Mouse (Mus musculus): ENCODE measurements around the gene Olfr91.

Olfr91 gene

DNA sequence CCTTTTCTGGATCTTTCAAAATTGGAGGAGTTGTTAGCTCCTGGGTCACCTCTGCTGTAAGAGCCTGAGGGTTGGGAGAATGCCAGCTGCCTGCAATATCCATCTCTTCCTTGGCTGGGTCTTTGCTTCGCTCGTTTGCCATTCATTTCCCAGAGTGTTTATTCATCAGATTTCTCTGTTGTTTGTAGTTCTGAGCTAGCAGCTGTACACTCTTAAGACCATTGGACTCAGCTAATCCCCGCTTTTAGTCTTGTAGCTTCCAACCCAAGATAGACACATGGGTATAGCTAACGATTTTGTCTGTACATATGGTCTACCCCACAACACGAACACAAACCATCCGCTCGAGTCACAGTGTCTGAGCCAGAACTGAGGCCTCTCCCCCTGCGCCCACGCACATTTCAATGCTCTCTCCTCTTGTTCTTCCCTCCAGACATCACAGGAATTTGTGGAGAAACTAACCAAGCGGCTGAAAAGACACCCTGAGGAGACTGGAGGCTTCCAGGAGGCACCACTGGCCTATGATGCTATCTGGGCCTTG is 35.9 kb downstream of the Olfr91 start:
- DNase-seq (ENCODE audit: low spot score in 2 of 2), result no peak

DNA sequence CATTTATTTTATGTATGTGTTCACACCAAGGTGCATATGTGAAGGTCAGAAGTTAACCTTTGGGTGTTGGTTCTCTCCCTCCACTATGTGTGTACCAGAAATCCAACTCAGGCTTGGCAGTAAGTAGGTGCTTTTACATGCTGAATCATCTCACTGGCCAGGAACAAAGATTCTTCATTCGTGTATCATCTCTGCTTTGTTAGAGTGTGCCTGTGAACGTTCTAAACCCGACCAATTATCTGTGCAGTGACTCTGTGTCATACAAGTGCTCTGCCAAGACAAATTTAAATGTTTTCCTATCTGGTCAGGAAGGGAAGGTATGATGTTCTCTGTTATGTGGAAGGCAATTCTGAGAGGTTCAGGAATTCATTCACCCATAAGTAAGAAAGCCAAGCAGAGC is 36.6 kb downstream of the Olfr91 start:
- DNase-seq (ENCODE audit: low spot score in 2 of 2), result no peak

GRCm38 (mm10) chr17:37056957-37057356 is 41.1 kb downstream of the Olfr91 start:
- no peak for DNase-seq (ENCODE audit: low spot score in 2 of 2)

DNA sequence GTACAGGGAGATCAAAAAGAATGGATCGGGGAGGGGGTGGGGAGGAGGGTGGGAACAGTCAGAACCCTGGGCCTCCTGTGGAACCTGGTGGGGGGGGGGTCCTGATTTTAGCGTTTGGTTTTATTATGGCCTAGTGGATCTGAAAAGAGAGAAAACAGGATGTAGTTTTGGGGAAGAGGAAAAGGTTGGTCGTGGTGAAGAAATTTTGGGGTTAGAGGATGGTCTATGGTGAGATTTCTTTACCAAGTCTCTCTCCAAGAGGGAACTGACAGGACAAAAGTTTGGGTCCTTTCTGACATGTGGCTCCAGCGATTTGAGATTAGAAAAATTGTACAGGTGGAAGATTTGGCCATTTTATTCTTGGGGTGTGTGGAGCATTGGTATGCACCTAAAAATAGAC is 46.3 kb downstream of the Olfr91 start:
- no peak for DNase-seq (ENCODE audit: low spot score in 2 of 2)

DNA sequence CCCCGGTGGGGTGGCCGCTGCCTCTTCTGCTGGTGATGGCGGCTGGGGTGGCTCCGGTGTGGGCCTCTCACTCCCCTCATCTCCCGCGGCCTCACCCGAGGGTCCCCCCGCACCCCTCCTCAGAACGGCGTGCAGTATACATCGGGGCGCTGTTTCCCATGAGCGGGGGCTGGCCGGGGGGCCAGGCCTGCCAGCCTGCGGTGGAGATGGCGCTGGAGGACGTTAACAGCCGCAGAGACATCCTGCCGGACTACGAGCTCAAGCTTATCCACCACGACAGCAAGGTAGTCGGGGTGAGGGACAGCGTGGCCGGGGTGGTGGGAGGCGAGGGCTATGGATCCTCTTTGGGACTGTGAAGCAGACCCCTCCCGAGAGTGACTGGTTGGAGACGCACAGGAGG is 47.2 kb downstream of the Olfr91 start:
- no peak for DNase-seq (ENCODE audit: low spot score in 2 of 2)

DNA sequence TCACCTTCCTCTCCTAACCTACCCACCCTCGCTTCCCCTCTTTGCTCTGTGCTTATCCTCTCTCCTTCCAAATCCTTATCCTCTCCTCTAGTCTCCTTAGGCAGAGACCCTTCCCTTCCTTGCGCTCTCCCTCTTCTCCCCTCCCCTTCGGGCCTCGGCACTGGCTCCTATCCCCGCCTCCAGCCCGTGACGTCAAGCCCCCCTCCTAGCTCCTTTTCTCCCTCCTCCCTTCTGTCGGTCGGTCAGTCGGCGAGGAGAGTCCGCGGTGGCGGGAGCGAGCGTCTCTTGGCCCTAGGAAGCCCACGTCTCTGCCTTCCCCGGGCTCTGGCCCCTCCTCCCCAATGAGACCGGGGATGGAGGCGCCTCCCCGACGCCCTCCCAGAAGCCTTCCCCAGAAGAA is 47.7 kb downstream of the Olfr91 start:
- peak in 1 of 2 experiments; percentile 17 for DNase-seq (ENCODE audit: low spot score in 2 of 2)

- peak; percentile 22 to 52 for DNase-seq (ENCODE audit: low spot score in 2 of 2)
These were observed 48.3 kb downstream of the Olfr91 start for GRCm38 (mm10) chr17:37049570-37050310.

- peak in 1 of 2 experiments; percentile 9 for DNase-seq (ENCODE audit: low spot score in 2 of 2)
These were observed 49.7 kb downstream of the Olfr91 start for GRCm38 (mm10) chr17:37048383-37048782.

- DNase-seq (ENCODE audit: low spot score in 2 of 2), result no peak
These were observed 50.1 kb downstream of the Olfr91 start for GRCm38 (mm10) chr17:37047981-37048380.

DNA sequence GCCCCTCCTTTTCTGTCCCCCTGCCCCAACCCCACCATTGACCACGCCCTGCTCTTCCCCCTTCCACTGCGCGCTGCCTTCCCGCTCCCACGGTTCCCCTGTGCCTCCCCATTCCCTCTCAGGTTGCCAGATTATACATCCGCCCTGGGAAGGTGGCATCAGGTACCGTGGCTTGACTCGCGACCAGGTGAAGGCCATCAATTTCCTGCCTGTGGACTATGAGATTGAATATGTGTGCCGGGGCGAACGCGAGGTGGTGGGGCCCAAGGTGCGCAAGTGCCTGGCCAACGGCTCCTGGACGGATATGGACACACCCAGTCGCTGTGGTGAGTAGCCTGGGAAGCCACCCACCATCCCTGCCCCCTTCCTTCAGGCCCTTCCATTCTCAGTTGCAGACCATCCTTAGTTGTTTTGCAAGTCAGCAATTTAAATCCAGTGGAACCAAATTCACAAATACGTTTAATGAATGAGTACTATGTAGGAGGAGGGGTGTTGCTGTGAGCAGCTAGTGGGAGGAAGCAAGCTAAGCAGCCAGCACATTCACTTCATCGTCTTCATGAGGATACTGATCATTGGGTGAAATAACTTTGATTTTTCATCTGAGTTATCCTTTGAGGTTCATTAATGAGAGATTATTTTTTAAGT is 50.6 kb downstream of the Olfr91 start:
- peak; percentile 5 to 19 for DNase-seq (ENCODE audit: low spot score in 2 of 2)

DNA sequence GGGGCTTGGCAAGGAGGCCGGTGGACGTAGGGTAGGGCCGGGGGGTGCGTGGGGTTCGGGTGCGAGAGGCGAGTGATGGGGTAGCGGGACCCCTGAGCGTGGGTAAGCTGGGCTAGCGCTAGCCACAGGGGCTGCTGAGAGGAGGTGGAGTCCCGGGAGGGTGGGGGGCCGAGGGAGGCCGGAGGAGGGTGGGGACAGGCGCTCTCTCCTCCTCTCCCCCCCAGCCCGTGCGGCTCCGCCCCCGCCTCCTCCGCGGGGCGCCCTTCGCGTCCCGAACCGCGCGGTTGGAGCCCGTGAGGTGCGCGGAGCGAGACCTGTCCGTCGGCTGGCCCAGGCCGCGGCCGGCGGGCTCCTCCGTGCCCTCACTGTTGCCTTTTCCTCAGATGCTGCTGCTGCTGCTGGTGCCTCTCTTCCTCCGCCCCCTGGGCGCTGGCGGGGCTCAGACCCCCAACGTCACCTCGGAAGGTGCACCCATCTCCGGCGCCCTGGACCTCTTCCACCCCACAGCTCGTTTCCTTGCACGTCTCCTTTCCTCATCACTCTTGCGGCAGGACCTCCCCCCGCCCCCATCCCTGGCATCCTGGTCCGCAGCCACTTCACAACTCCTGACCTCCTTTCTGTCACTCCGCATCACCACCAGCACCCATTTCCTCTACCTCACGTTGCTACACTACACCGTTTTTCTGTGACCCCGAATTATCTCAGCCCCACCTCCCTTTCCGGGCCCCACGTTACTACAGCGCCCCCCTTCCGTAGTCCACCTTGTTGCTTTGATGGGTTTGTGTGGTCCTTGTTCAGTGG is 51.6 kb downstream of the Olfr91 start:
- peak; percentile 51 to 63 for DNase-seq (ENCODE audit: low spot score in 2 of 2)

- DNase-seq (ENCODE audit: low spot score in 2 of 2), result peak; percentile 75
These were observed 52.3 kb downstream of the Olfr91 start, which contains the start of gene Gabbr1 for GRCm38 (mm10) chr17:37045611-37046311. Gabbr1 (plus strand) TSS chr17:37045966.

DNA sequence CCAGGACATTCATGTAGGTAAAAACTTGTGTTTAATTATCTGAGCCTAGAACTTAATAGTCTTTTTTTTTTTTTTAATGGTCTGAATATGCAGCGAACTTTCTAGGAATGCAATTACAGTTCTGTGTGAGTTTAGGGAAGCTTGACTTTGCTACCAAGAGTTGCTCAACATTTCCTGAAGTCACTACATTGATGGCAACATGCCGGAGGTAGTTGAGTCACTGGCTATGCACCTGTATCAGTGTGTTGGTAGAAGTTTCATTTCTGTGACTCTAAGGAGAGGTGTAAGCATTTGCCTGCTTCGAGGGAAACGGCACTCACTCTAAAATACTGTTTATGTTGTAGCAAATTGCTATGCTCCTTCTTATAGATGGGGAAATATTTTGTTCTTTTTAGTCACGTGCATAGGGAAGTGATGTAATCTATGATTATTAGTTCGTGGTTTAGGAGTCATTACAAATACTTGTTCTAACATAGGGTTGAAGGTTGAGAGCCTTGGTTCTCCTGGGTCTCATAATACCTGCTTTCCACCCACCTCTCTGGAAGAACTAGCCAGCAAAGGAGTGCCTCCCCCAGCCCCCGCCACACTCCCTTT is 53.3 kb downstream of the Olfr91 start:
- DNase-seq (ENCODE audit: low spot score in 2 of 2), result no peak

Measured in thymus, postnatal 10 days (tissue).